Mouse (Mus musculus): ENCODE measurements at regions not wholly inside any gene's neighbourhood (a gene's known extent, or its start where the extent isn't known, plus 50 kb on each side); places are given as distances from the start of the nearest gene placed in this dataset.

GRCm38 (mm10) chr5:28009871-28010270 lies 61.3 kb upstream of the Insig1 start:
- Histone ChIP-seq H3K4me3 (ENCODE audit: control insufficient read depth in 1 of 2, insufficient read depth in 1 of 2, low read depth in 2 of 2, low read length in 2 of 2) (no peak overlapping the region), H3K27me3 (ENCODE audit: control insufficient read depth in 1 of 2, insufficient read depth in 2 of 2, low read length in 2 of 2) (no peaks in the 10 kb centered on the region), H3K9me3 (replicated peaks; ENCODE audit: insufficient read depth, low read length) (no peaks in the 10 kb centered on the region), H3K79me2 (ENCODE audit: control insufficient read depth, insufficient read depth, low read length, poor library complexity) (no peaks in the 10 kb centered on the region), H3K4me1 (ENCODE audit: control insufficient read depth in 1 of 2, insufficient read depth in 2 of 2, low read length in 2 of 2) (no peaks in the 10 kb centered on the region), H3K36me3 (ENCODE audit: control insufficient read depth in 1 of 2, insufficient read depth in 2 of 2, low read length in 2 of 2) (no peaks in the 10 kb centered on the region), H3K9ac (ENCODE audit: control insufficient read depth, low read depth, low read length, poor library complexity, severe bottlenecking) (no peak overlapping the region), H3K27ac (ENCODE audit: control insufficient read depth, low read depth, low read length) (no peak overlapping the region)
- DNase-seq (ENCODE audit: low read depth, low spot score): no peak
- no peak for TF ChIP-seq POLR2A (IDR thresholded peaks at IDR 0.05; ENCODE audit: control insufficient read depth in 1 of 2, insufficient read depth in 1 of 2, low read depth in 1 of 2, low read length in 2 of 2, poor library complexity in 1 of 2)
- TF ChIP-seq ZC3H11A (IDR thresholded peaks at IDR 0.05; ENCODE audit: low read depth, low read length): no peak
- TF ChIP-seq ETS1 (IDR thresholded peaks at IDR 0.05; ENCODE audit: low read depth, low read length): no peak
- no peak for TF ChIP-seq MEF2A (IDR thresholded peaks at IDR 0.05; ENCODE audit: extremely low read depth, insufficient replicate concordance, low read depth, low read length, poor library complexity, severe bottlenecking)
- TF ChIP-seq USF2 (IDR thresholded peaks at IDR 0.05; ENCODE audit: borderline replicate concordance in 1 of 2, insufficient read depth in 1 of 2, low read depth in 1 of 2, low read length in 2 of 2): no peak
- TF ChIP-seq USF1 (IDR thresholded peaks at IDR 0.05; ENCODE audit: low read depth, low read length): no peak
- no peak for TF ChIP-seq MXI1 (IDR thresholded peaks at IDR 0.05; ENCODE audit: low read depth, low read length)
- TF ChIP-seq RAD21 (IDR thresholded peaks at IDR 0.05; ENCODE audit: low read depth, low read length): no peak
- TF ChIP-seq CTCF (IDR thresholded peaks at IDR 0.05 in 2 of 3, conservative IDR thresholded peaks at IDR 0.05 in 1 of 3; ENCODE audit: control insufficient read depth in 1 of 3, insufficient read depth in 1 of 3, low read depth in 2 of 3, low read length in 3 of 3, poor library complexity in 1 of 3, severe bottlenecking in 1 of 3): no peak
- no peak for TF ChIP-seq UBTF (IDR thresholded peaks at IDR 0.05; ENCODE audit: borderline replicate concordance, insufficient read depth, low read depth, low read length)

GRCm38 (mm10) chr5:28010529-28010928 lies 60.6 kb upstream of the Insig1 start:
- H3K27me3 ChIP-seq (ENCODE audit: control insufficient read depth in 1 of 2, insufficient read depth in 2 of 2, low read length in 2 of 2): no peaks in the 10 kb centered on the region
- H3K9me3 ChIP-seq (replicated peaks; ENCODE audit: insufficient read depth, low read length): no peaks in the 10 kb centered on the region
- H3K4me3 ChIP-seq (ENCODE audit: control insufficient read depth in 1 of 2, insufficient read depth in 1 of 2, low read depth in 2 of 2, low read length in 2 of 2): no peak overlapping the region
- H3K36me3 ChIP-seq (ENCODE audit: control insufficient read depth in 1 of 2, insufficient read depth in 2 of 2, low read length in 2 of 2): no peaks in the 10 kb centered on the region
- no peak overlapping the region for H3K27ac ChIP-seq (ENCODE audit: control insufficient read depth, low read depth, low read length)
- H3K79me2 ChIP-seq (ENCODE audit: control insufficient read depth, insufficient read depth, low read length, poor library complexity): no peaks in the 10 kb centered on the region
- no peak overlapping the region for H3K9ac ChIP-seq (ENCODE audit: control insufficient read depth, low read depth, low read length, poor library complexity, severe bottlenecking)
- TF ChIP-seq RCOR1 (IDR thresholded peaks at IDR 0.05; ENCODE audit: low read depth, low read length): no peak
- TF ChIP-seq NELFE (IDR thresholded peaks at IDR 0.05; ENCODE audit: low read depth, low read length): no peak
- no peak for TF ChIP-seq HCFC1 (IDR thresholded peaks at IDR 0.05; ENCODE audit: low read depth, low read length)
- no peaks in the 10 kb centered on the region for H3K4me1 ChIP-seq (ENCODE audit: control insufficient read depth in 1 of 2, insufficient read depth in 2 of 2, low read length in 2 of 2)
- DNase-seq (ENCODE audit: low read depth, low spot score): no peak

- Histone ChIP-seq H3K36me3 (ENCODE audit: control insufficient read depth in 1 of 2, insufficient read depth in 2 of 2, low read length in 2 of 2) (no peaks in the 10 kb centered on the region), H3K9me3 (replicated peaks; ENCODE audit: insufficient read depth, low read length) (no peaks in the 10 kb centered on the region), H3K4me3 (ENCODE audit: control insufficient read depth in 1 of 2, insufficient read depth in 1 of 2, low read depth in 2 of 2, low read length in 2 of 2) (no peak overlapping the region), H3K27ac (ENCODE audit: control insufficient read depth, low read depth, low read length) (no peak overlapping the region), H3K9ac (ENCODE audit: control insufficient read depth, low read depth, low read length, poor library complexity, severe bottlenecking) (no peak overlapping the region), H3K79me2 (ENCODE audit: control insufficient read depth, insufficient read depth, low read length, poor library complexity) (no peaks in the 10 kb centered on the region), H3K4me1 (ENCODE audit: control insufficient read depth in 1 of 2, insufficient read depth in 2 of 2, low read length in 2 of 2) (no peaks in the 10 kb centered on the region), H3K27me3 (ENCODE audit: control insufficient read depth in 1 of 2, insufficient read depth in 2 of 2, low read length in 2 of 2) (no peaks in the 10 kb centered on the region)
- DNase-seq (ENCODE audit: low read depth, low spot score): no peak
- no peak for TF ChIP-seq SIN3A (IDR thresholded peaks at IDR 0.05; ENCODE audit: low read length)
- no peak for TF ChIP-seq JUND (IDR thresholded peaks at IDR 0.05; ENCODE audit: low read depth, low read length)
- no peak for TF ChIP-seq USF1 (IDR thresholded peaks at IDR 0.05; ENCODE audit: low read depth, low read length)
- TF ChIP-seq RAD21 (IDR thresholded peaks at IDR 0.05; ENCODE audit: low read depth, low read length): no peak
- no peak for TF ChIP-seq EP300 (IDR thresholded peaks at IDR 0.05; ENCODE audit: low read depth in 1 of 2, low read length in 2 of 2)
- no peak for TF ChIP-seq NRF1 (IDR thresholded peaks at IDR 0.05; ENCODE audit: insufficient read depth, low read depth, low read length, poor library complexity, severe bottlenecking)
- no peak for TF ChIP-seq USF2 (IDR thresholded peaks at IDR 0.05; ENCODE audit: borderline replicate concordance in 1 of 2, insufficient read depth in 1 of 2, low read depth in 1 of 2, low read length in 2 of 2)
- no peak for TF ChIP-seq RCOR1 (IDR thresholded peaks at IDR 0.05; ENCODE audit: low read depth, low read length)
- TF ChIP-seq KAT2A (conservative IDR thresholded peaks at IDR 0.05; ENCODE audit: low read depth, low read length): no peak
- TF ChIP-seq MYB (IDR thresholded peaks at IDR 0.05; ENCODE audit: low read depth, low read length): no peak
- TF ChIP-seq POLR2AphosphoS2 (IDR thresholded peaks at IDR 0.05; ENCODE audit: low read length): no peak
- TF ChIP-seq TBP (IDR thresholded peaks at IDR 0.05; ENCODE audit: low read depth, low read length): no peak
- TF ChIP-seq ZNF384 (IDR thresholded peaks at IDR 0.05; ENCODE audit: low read depth, low read length): no peak
Measured at GRCm38 (mm10) chr5:28012496-28012895, 58.7 kb upstream of the Insig1 start.

All from MEL (cell line).